In genomic region chr19:4855951-4856350, GRCm38 (mm10) we compare ENCODE assay signal across 10 mouse cellular contexts. TPM values are rescaled to one million over a fixed set of nuclear protein-coding genes. Genes with fewer than 3 reads are reported as not detected.
DNase-seq lines count a peak whose midpoint lies in the region; ATAC-seq and TF ChIP-seq lines count a peak whose summit lies in the region.
"Had no signal": no experiment of that assay in that cellular context is flagged by ENCODE, and none has a peak within 500 bp of the region (broad histone marks: within the 10 kb centered on the region; RNA-seq: fewer than 3 reads in every experiment).

No protein-coding gene starts in this region.

- TF ChIP-seq CTCF in midbrain, postnatal 0 days (IDR thresholded peaks at IDR 0.05) = no peak

- H3K27me3 ChIP-seq in kidney, embryonic 15.5 days = 0 out of 2 replicates have a peak, but pooled peaks cover 4% of the 10 kb centered on the region
- peaks cover 12% of the 10 kb centered on the region; the same call in 1 of the 2 replicates for H3K27me3 ChIP-seq in forebrain, embryonic 12.5 days
- H3K27me3 ChIP-seq in intestine, embryonic 15.5 days (replicated peaks) = no peaks in the 10 kb centered on the region
- no peaks in the 10 kb centered on the region for H3K27me3 ChIP-seq in midbrain, postnatal 0 days (ENCODE audit: insufficient read depth, low read length)

- WGBS in kidney, embryonic 15.5 days = 84% methylated on average over 4 of the region's 4 CpGs
- WGBS in forebrain, embryonic 12.5 days = 48% methylated on average over 4 of the region's 4 CpGs
- 85% methylated on average over 4 of the region's 4 CpGs for WGBS in intestine, embryonic 15.5 days
- WGBS in midbrain, postnatal 0 days = 54% methylated on average over 4 of the region's 4 CpGs

- H3K4me2 ChIP-seq in kidney, embryonic 15.5 days = peak overlapping the region; percentile 85
- H3K4me2 ChIP-seq in forebrain, embryonic 12.5 days = peak overlapping the region; percentile 99
- peak overlapping the region; percentile 98 for H3K4me2 ChIP-seq in intestine, embryonic 15.5 days (replicated peaks)
- H3K4me2 ChIP-seq in midbrain, postnatal 0 days (ENCODE audit: low read depth, low read length, poor library complexity, severe bottlenecking) = peak overlapping the region; percentile 80

- H3K9me3 ChIP-seq in kidney, embryonic 15.5 days (replicated peaks) = no peaks in the 10 kb centered on the region
- no peaks in the 10 kb centered on the region for H3K9me3 ChIP-seq in forebrain, embryonic 12.5 days
- H3K9me3 ChIP-seq in intestine, embryonic 15.5 days = no peaks in the 10 kb centered on the region
- H3K9me3 ChIP-seq in midbrain, postnatal 0 days (ENCODE audit: low read length) = no peaks in the 10 kb centered on the region

- no peak overlapping the region for H3K27ac ChIP-seq in kidney, embryonic 15.5 days
- H3K27ac ChIP-seq in forebrain, embryonic 12.5 days = no peak overlapping the region
- no peak overlapping the region for H3K27ac ChIP-seq in intestine, embryonic 15.5 days
- no peak overlapping the region for H3K27ac ChIP-seq in midbrain, postnatal 0 days (ENCODE audit: low read depth, low read length)

- H3K4me3 ChIP-seq in kidney, embryonic 15.5 days (replicated peaks) = peak overlapping the region; percentile 59; the same call in 1 of the 2 replicates
- no peak overlapping the region for H3K4me3 ChIP-seq in forebrain, embryonic 12.5 days (replicated peaks)
- no peak overlapping the region for H3K4me3 ChIP-seq in intestine, embryonic 15.5 days (replicated peaks)
- H3K4me3 ChIP-seq in midbrain, postnatal 0 days (ENCODE audit: low read depth, low read length) = peak overlapping the region; percentile 58; the same call in 1 of the 2 replicates

- peaks cover 9% of the 10 kb centered on the region; the same call in 1 of the 2 replicates for H3K36me3 ChIP-seq in kidney, embryonic 15.5 days
- no peaks in the 10 kb centered on the region; the same call in 1 of the 2 replicates for H3K36me3 ChIP-seq in forebrain, embryonic 12.5 days (replicated peaks)
- H3K36me3 ChIP-seq in intestine, embryonic 15.5 days = no peaks in the 10 kb centered on the region
- H3K36me3 ChIP-seq in midbrain, postnatal 0 days (ENCODE audit: insufficient read depth, low read length) = peaks cover 34% of the 10 kb centered on the region

- no peak overlapping the region for H3K9ac ChIP-seq in kidney, embryonic 15.5 days
- H3K9ac ChIP-seq in forebrain, embryonic 12.5 days = no peak overlapping the region
- no peak overlapping the region for H3K9ac ChIP-seq in intestine, embryonic 15.5 days
- peak overlapping the region; percentile 68; the same call in 1 of the 2 replicates for H3K9ac ChIP-seq in midbrain, postnatal 0 days (replicated peaks; ENCODE audit: low read length, poor library complexity, severe bottlenecking)

- no peak for DNase-seq in kidney, adult 18-20 months
- no peak for DNase-seq in midbrain, postnatal 0 days (ENCODE audit: low spot score)
- DNase-seq in urinary bladder, postnatal 10 days (ENCODE audit: low spot score) = no peak
- no peak for DNase-seq in thymus, postnatal 0 days (ENCODE audit: low spot score)
- DNase-seq: cerebellum, postnatal 10 days; right cerebral cortex, postnatal 14 days had no signal

- ATAC-seq in kidney, embryonic 15.5 days (replicated peaks; ENCODE audit: low FRiP score) = no peak
- ATAC-seq in forebrain, embryonic 12.5 days (ENCODE audit: low FRiP score) = no peak
- no peak for ATAC-seq in intestine, embryonic 15.5 days
- ATAC-seq in midbrain, postnatal 0 days (ENCODE audit: low FRiP score) = no peak
- no peak for ATAC-seq in erythroid progenitor cell, adult 5-6 weeks (replicated peaks; ENCODE audit: low FRiP score, poor library complexity, severe bottlenecking)

- peaks cover 13% of the 10 kb centered on the region for H3K4me1 ChIP-seq in kidney, embryonic 15.5 days
- peaks cover 15% of the 10 kb centered on the region for H3K4me1 ChIP-seq in forebrain, embryonic 12.5 days
- peaks cover 10% of the 10 kb centered on the region; the same call in 1 of the 2 replicates for H3K4me1 ChIP-seq in intestine, embryonic 15.5 days (replicated peaks)
- H3K4me1 ChIP-seq in midbrain, postnatal 0 days (ENCODE audit: insufficient read depth, low read length) = 0 out of 2 replicates have a peak, but pooled peaks cover 8% of the 10 kb centered on the region

RNA-seq across cellular contexts. Expression of gene Ctsf, which starts 1.0 kb away (rescaled TPM):
- 48.2 and 58.1 TPM in 2 replicates for polyA plus RNA-seq in kidney, embryonic 15.5 days (2015; fragmentation: Nextera tagmentation; extraction: Ambion mirVana)
- 30.0 and 30.9 TPM in 2 replicates for polyA plus RNA-seq in forebrain, embryonic 12.5 days (2016; fragmentation: Nextera tagmentation; extraction: Ambion mirVana)
- polyA plus RNA-seq in intestine, embryonic 15.5 days (2015; fragmentation: Nextera tagmentation; extraction: Ambion mirVana) = 25.2 and 26.3 TPM in 2 replicates
- 117 and 125 TPM in 2 replicates for total RNA-seq in midbrain, postnatal 0 days (2014; rRNA removed)
- 82.5 and 91.1 TPM in 2 replicates for polyA plus RNA-seq in midbrain, postnatal 0 days (2015; fragmentation: Nextera tagmentation; extraction: Ambion mirVana)
- polyA plus RNA-seq in thymus, postnatal 0 days (2015; fragmentation: Nextera tagmentation; extraction: Ambion mirVana) = 11.3 and 12.4 TPM in 2 replicates
- total RNA-seq in erythroid progenitor cell, adult 5-6 weeks (2015; ENCODE audit: low replicate concordance) = 22.0 and 71.3 TPM in 2 replicates
- total RNA-seq in erythroid progenitor cell, adult 5-6 weeks (2017; ENCODE audit: low replicate concordance) = 41.3 and 45.0 TPM in 2 replicates

RNA-seq across cellular contexts. Expression of gene Ccdc87, which starts 16.8 kb away (rescaled TPM):
- not detected in 2 replicates for polyA plus RNA-seq in kidney, embryonic 15.5 days (2015; fragmentation: Nextera tagmentation; extraction: Ambion mirVana)
- polyA plus RNA-seq in forebrain, embryonic 12.5 days (2016; fragmentation: Nextera tagmentation; extraction: Ambion mirVana) = 0.19 TPM in 2 replicates
- not detected in 2 replicates for polyA plus RNA-seq in intestine, embryonic 15.5 days (2015; fragmentation: Nextera tagmentation; extraction: Ambion mirVana)
- 0.38 and 1.0 TPM in 2 replicates for total RNA-seq in midbrain, postnatal 0 days (2014; rRNA removed)
- 1.1 and 1.2 TPM in 2 replicates for polyA plus RNA-seq in midbrain, postnatal 0 days (2015; fragmentation: Nextera tagmentation; extraction: Ambion mirVana)
- polyA plus RNA-seq in thymus, postnatal 0 days (2015; fragmentation: Nextera tagmentation; extraction: Ambion mirVana) = 0.13 TPM in 1 of 2 replicates, not detected in the other
- not detected in 2 replicates for total RNA-seq in erythroid progenitor cell, adult 5-6 weeks (2015; ENCODE audit: low replicate concordance)
- not detected in 2 replicates for total RNA-seq in erythroid progenitor cell, adult 5-6 weeks (2017; ENCODE audit: low replicate concordance)

RNA-seq across cellular contexts. Expression of gene Ccs, which starts 16.8 kb away (rescaled TPM):
- 59.3 and 64.5 TPM in 2 replicates for polyA plus RNA-seq in kidney, embryonic 15.5 days (2015; fragmentation: Nextera tagmentation; extraction: Ambion mirVana)
- polyA plus RNA-seq in forebrain, embryonic 12.5 days (2016; fragmentation: Nextera tagmentation; extraction: Ambion mirVana) = 34.6 and 37.9 TPM in 2 replicates
- 51.3 and 56.7 TPM in 2 replicates for polyA plus RNA-seq in intestine, embryonic 15.5 days (2015; fragmentation: Nextera tagmentation; extraction: Ambion mirVana)
- total RNA-seq in midbrain, postnatal 0 days (2014; rRNA removed) = 19.9 and 20.0 TPM in 2 replicates
- polyA plus RNA-seq in midbrain, postnatal 0 days (2015; fragmentation: Nextera tagmentation; extraction: Ambion mirVana) = 40.1 and 42.6 TPM in 2 replicates
- polyA plus RNA-seq in thymus, postnatal 0 days (2015; fragmentation: Nextera tagmentation; extraction: Ambion mirVana) = 41.1 and 43.4 TPM in 2 replicates
- 30.2 and 74.6 TPM in 2 replicates for total RNA-seq in erythroid progenitor cell, adult 5-6 weeks (2015; ENCODE audit: low replicate concordance)
- total RNA-seq in erythroid progenitor cell, adult 5-6 weeks (2017; ENCODE audit: low replicate concordance) = 63.1 and 81.9 TPM in 2 replicates

RNA-seq across cellular contexts. Expression of gene Actn3, which starts 21.8 kb away (rescaled TPM):
- 10.6 and 12.0 TPM in 2 replicates for polyA plus RNA-seq in kidney, embryonic 15.5 days (2015; fragmentation: Nextera tagmentation; extraction: Ambion mirVana)
- 1.2 and 1.3 TPM in 2 replicates for polyA plus RNA-seq in forebrain, embryonic 12.5 days (2016; fragmentation: Nextera tagmentation; extraction: Ambion mirVana)
- polyA plus RNA-seq in intestine, embryonic 15.5 days (2015; fragmentation: Nextera tagmentation; extraction: Ambion mirVana) = 1.2 and 1.7 TPM in 2 replicates
- total RNA-seq in midbrain, postnatal 0 days (2014; rRNA removed) = 4.5 and 5.3 TPM in 2 replicates
- 3.8 and 4.4 TPM in 2 replicates for polyA plus RNA-seq in midbrain, postnatal 0 days (2015; fragmentation: Nextera tagmentation; extraction: Ambion mirVana)
- polyA plus RNA-seq in thymus, postnatal 0 days (2015; fragmentation: Nextera tagmentation; extraction: Ambion mirVana) = 21.4 and 26.6 TPM in 2 replicates
- total RNA-seq in erythroid progenitor cell, adult 5-6 weeks (2015; ENCODE audit: low replicate concordance) = not detected in 2 replicates
- total RNA-seq in erythroid progenitor cell, adult 5-6 weeks (2017; ENCODE audit: low replicate concordance) = 0.26 and 0.53 TPM in 2 replicates

RNA-seq across cellular contexts. Expression of gene Zdhhc24, which starts 22.5 kb away (rescaled TPM):
- polyA plus RNA-seq in kidney, embryonic 15.5 days (2015; fragmentation: Nextera tagmentation; extraction: Ambion mirVana) = 10.8 and 12.0 TPM in 2 replicates
- polyA plus RNA-seq in forebrain, embryonic 12.5 days (2016; fragmentation: Nextera tagmentation; extraction: Ambion mirVana) = 17.4 and 17.5 TPM in 2 replicates
- polyA plus RNA-seq in intestine, embryonic 15.5 days (2015; fragmentation: Nextera tagmentation; extraction: Ambion mirVana) = 9.8 and 10.3 TPM in 2 replicates
- total RNA-seq in midbrain, postnatal 0 days (2014; rRNA removed) = 24.0 and 29.8 TPM in 2 replicates
- 17.2 and 18.1 TPM in 2 replicates for polyA plus RNA-seq in midbrain, postnatal 0 days (2015; fragmentation: Nextera tagmentation; extraction: Ambion mirVana)
- polyA plus RNA-seq in thymus, postnatal 0 days (2015; fragmentation: Nextera tagmentation; extraction: Ambion mirVana) = 10.2 and 12.6 TPM in 2 replicates
- 19.8 and 34.0 TPM in 2 replicates for total RNA-seq in erythroid progenitor cell, adult 5-6 weeks (2015; ENCODE audit: low replicate concordance)
- 18.0 and 24.9 TPM in 2 replicates for total RNA-seq in erythroid progenitor cell, adult 5-6 weeks (2017; ENCODE audit: low replicate concordance)

Comparison
In these comparisons a context has a peak if more than half of its experiments do, and no peak if none do; other contexts are left out.
1. H3K4me3 ChIP-seq: peak in kidney, embryonic 15.5 days (single experiment) and midbrain, postnatal 0 days (single experiment); none in forebrain, embryonic 12.5 days (single experiment) and intestine, embryonic 15.5 days (single experiment).
2. Peak in every context shown above with its lines, with median percentiles within 50 percentile points of each other: H3K4me2 ChIP-seq.